Mouse (Mus musculus): ENCODE results near the gene Cnn2.

GRCm38 (mm10) chr10:79956643-79957154 lies 31.7 kb upstream of the Cnn2 start:
- no peak for TF ChIP-seq GATA1 (IDR thresholded peaks at IDR 0.05; ENCODE audit: borderline replicate concordance, low read length)
- TF ChIP-seq FLI1 (IDR thresholded peaks at IDR 0.05; ENCODE audit: low read length): no peak

Measured in megakaryocyte, embryonic 14.5 days (primary cell).